In genomic region chr9:118365431-118365830, GRCm38 (mm10) we compare ENCODE assay signal across 13 mouse cellular contexts.
DNase-seq lines count a peak whose midpoint lies in the region.
"Had no signal": no experiment of that assay in that cellular context is flagged by ENCODE, and none has a peak within 500 bp of the region (broad histone marks: within the 10 kb centered on the region; RNA-seq: fewer than 3 reads in every experiment).

No protein-coding gene starts in this region.

- DNase-seq in natural killer cell, adult 2 months (ENCODE audit: low spot score in 2 of 2), result peak; percentile 53 to 72
- DNase-seq in thymus, postnatal 0 days (ENCODE audit: low spot score), result no peak
- DNase-seq: adrenal gland, adult 2 months; adrenal gland, adult 8-10 months; adrenal gland, postnatal 10 days; adrenal gland, postnatal 14 days; adrenal gland, postnatal 25 days; adrenal gland, postnatal 36 days; B cell, adult 2 months; cerebellum, adult 11 months; cerebellum, adult 11-12 months; cerebellum, adult 18-20 months; cerebellum, adult 2 months had no signal
